ENCODE assay signal across 20 mouse cellular contexts in the genomic region with DNA sequence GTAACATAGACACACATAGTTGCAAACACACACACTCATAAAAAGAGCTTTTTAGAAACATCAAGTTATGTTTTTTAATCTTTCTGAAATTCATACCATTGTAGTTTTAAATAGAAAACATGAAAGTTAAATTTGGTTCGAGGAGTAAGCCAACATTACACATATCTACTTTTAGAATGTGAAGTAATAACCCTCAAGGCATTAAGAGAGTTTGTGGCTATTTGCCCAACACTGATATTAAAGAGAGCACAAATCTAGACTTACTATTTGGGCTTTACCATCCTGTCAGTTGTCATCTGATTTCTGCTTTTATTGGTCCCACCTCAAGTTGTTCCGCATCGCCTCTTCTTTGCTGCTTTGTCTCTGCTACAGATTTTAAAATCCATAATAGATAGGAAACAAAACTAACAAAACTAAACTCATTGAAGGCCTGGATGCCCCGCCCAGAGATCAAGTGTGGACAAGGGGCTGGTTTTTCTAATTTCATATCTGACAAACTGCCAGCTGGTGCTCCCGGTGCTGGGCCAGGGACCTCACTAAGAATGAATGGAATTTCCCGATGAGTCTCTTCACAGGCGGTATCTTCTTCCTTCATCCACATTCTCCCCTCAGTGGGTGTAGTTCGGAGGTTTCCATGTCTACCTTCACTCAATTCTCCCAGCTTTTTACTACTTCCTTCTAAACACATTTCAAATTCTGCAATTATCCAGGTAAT.
DNase-seq lines count a peak whose midpoint lies in the region; ATAC-seq and TF ChIP-seq lines count a peak whose summit lies in the region.
"Had no signal": no experiment of that assay in that cellular context is flagged by ENCODE, and none has a peak within 500 bp of the region (broad histone marks: within the 10 kb centered on the region; RNA-seq: fewer than 3 reads in every experiment).

No protein-coding gene starts in this region.

- H3K27ac ChIP-seq in heart, embryonic 10.5 days = peak overlapping the region; percentile 64
- H3K27ac ChIP-seq in lung, embryonic 14.5 days (ENCODE audit: low read depth) = no peak overlapping the region
- H3K27ac ChIP-seq in heart, postnatal 0 days (ENCODE audit: low read depth) = peak overlapping the region; percentile 64
- H3K27ac ChIP-seq in liver, embryonic 12.5 days = no peak overlapping the region
- H3K27ac ChIP-seq: forebrain, embryonic 12.5 days; hindbrain, embryonic 12.5 days; kidney, embryonic 15.5 days; limb, embryonic 13.5 days; liver, embryonic 14.5 days; midbrain, embryonic 15.5 days had no signal

- no peak overlapping the region for H3K4me2 ChIP-seq in lung, embryonic 14.5 days
- no peak overlapping the region for H3K4me2 ChIP-seq in heart, postnatal 0 days (ENCODE audit: low read depth, low read length)
- H3K4me2 ChIP-seq in liver, embryonic 12.5 days = no peak overlapping the region
- H3K4me2 ChIP-seq: forebrain, embryonic 12.5 days; hindbrain, embryonic 12.5 days; kidney, embryonic 15.5 days; limb, embryonic 13.5 days; midbrain, embryonic 15.5 days had no signal

- no peaks in the 10 kb centered on the region for H3K9me3 ChIP-seq in heart, embryonic 10.5 days
- H3K9me3 ChIP-seq in lung, embryonic 14.5 days (ENCODE audit: low read depth, low read length) = no peaks in the 10 kb centered on the region
- H3K9me3 ChIP-seq in heart, postnatal 0 days (replicated peaks; ENCODE audit: control insufficient read depth, low read length) = no peaks in the 10 kb centered on the region
- H3K9me3 ChIP-seq in liver, embryonic 12.5 days (replicated peaks) = no peaks in the 10 kb centered on the region
- H3K9me3 ChIP-seq: forebrain, embryonic 12.5 days; hindbrain, embryonic 12.5 days; kidney, embryonic 15.5 days; limb, embryonic 13.5 days; midbrain, embryonic 15.5 days had no signal

- intact Hi-C loops in heart, postnatal 36 days (cut with DNase I) = no loop called here

- H3K4me3 ChIP-seq in heart, embryonic 10.5 days = no peak overlapping the region
- H3K4me3 ChIP-seq in lung, embryonic 14.5 days (ENCODE audit: low read depth, low read length) = no peak overlapping the region
- no peak overlapping the region for H3K4me3 ChIP-seq in heart, postnatal 0 days (ENCODE audit: low read depth, low read length)
- no peak overlapping the region for H3K4me3 ChIP-seq in liver, embryonic 12.5 days
- H3K4me3 ChIP-seq: erythroblast, embryonic 14.5 days; forebrain, embryonic 12.5 days; hindbrain, embryonic 12.5 days; kidney, embryonic 15.5 days; limb, embryonic 13.5 days; midbrain, embryonic 15.5 days had no signal

- peaks cover 30% of the 10 kb centered on the region for H3K4me1 ChIP-seq in heart, embryonic 10.5 days
- H3K4me1 ChIP-seq in lung, embryonic 14.5 days (ENCODE audit: insufficient read depth) = peaks cover 8% of the 10 kb centered on the region
- peaks cover 28% of the 10 kb centered on the region; the same call in 1 of the 2 replicates for H3K4me1 ChIP-seq in heart, postnatal 0 days (ENCODE audit: control insufficient read depth, insufficient read depth)
- peaks cover 4% of the 10 kb centered on the region for H3K4me1 ChIP-seq in liver, embryonic 12.5 days
- H3K4me1 ChIP-seq: hindbrain, embryonic 12.5 days; midbrain, embryonic 15.5 days had no signal

- no peak for ATAC-seq in lung, embryonic 14.5 days (ENCODE audit: insufficient read depth)
- ATAC-seq in heart, postnatal 0 days (ENCODE audit: insufficient read depth, low read depth) = 0 out of 2 replicates have a peak, but pooled peaks have one; percentile 42
- ATAC-seq in cerebellum, adult (ENCODE audit: insufficient number of reproducible peaks, low FRiP score, low TSS enrichment) = no peak
- no peak for ATAC-seq in liver, embryonic 12.5 days
- ATAC-seq: midbrain, embryonic 15.5 days had no signal

- H3K36me3 ChIP-seq in heart, embryonic 10.5 days = no peaks in the 10 kb centered on the region
- no peaks in the 10 kb centered on the region for H3K36me3 ChIP-seq in lung, embryonic 14.5 days (ENCODE audit: insufficient read depth)
- H3K36me3 ChIP-seq in heart, postnatal 0 days (replicated peaks; ENCODE audit: control insufficient read depth, insufficient read depth, low read length) = no peaks in the 10 kb centered on the region
- no peaks in the 10 kb centered on the region for H3K36me3 ChIP-seq in liver, embryonic 12.5 days
- H3K36me3 ChIP-seq: forebrain, embryonic 12.5 days; hindbrain, embryonic 12.5 days; kidney, embryonic 15.5 days; limb, embryonic 13.5 days; midbrain, embryonic 15.5 days had no signal

- 37% methylated on average over 8 of the region's 8 CpGs for WGBS in heart, embryonic 10.5 days
- 45% methylated on average over 8 of the region's 8 CpGs for WGBS in lung, embryonic 14.5 days
- 17% methylated on average over 8 of the region's 8 CpGs for WGBS in heart, postnatal 0 days
- 55% methylated on average over 8 of the region's 8 CpGs for WGBS in liver, embryonic 12.5 days (ENCODE audit: insufficient replicate concordance)

- no peak for TF ChIP-seq CTCF in lung, embryonic 14.5 days (IDR thresholded peaks at IDR 0.05; ENCODE audit: low read depth)
- no peak for TF ChIP-seq CTCF in heart, postnatal 0 days (IDR thresholded peaks at IDR 0.05; ENCODE audit: low read depth)

- H3K27me3 ChIP-seq in heart, embryonic 10.5 days (ENCODE audit: insufficient read depth, poor library complexity, severe bottlenecking) = no peaks in the 10 kb centered on the region
- H3K27me3 ChIP-seq in lung, embryonic 14.5 days (ENCODE audit: insufficient read depth, low read length) = no peaks in the 10 kb centered on the region
- no peaks in the 10 kb centered on the region for H3K27me3 ChIP-seq in heart, postnatal 0 days (ENCODE audit: control insufficient read depth, insufficient read depth, low read length)
- H3K27me3 ChIP-seq in liver, embryonic 12.5 days (replicated peaks) = no peaks in the 10 kb centered on the region
- H3K27me3 ChIP-seq: forebrain, embryonic 12.5 days; hindbrain, embryonic 12.5 days; kidney, embryonic 15.5 days; limb, embryonic 13.5 days; midbrain, embryonic 15.5 days had no signal

- no peak for TF ChIP-seq EP300 in heart, postnatal 0 days (IDR thresholded peaks at IDR 0.05; ENCODE audit: low read depth)

- DNase-seq in heart, embryonic 10.5 days (ENCODE audit: low spot score) = peak; percentile 80
- no peak for DNase-seq in heart, postnatal 36 days
- peak; percentile 31 for DNase-seq in lung, embryonic 14.5 days
- no peak for DNase-seq in lung, postnatal 25 days (ENCODE audit: low spot score)
- DNase-seq in NIH3T3 (ENCODE audit: low read depth) = peak; percentile 51
- DNase-seq in heart, postnatal 0 days (ENCODE audit: low spot score) = peak; percentile 78
- DNase-seq: adrenal gland, postnatal 14 days; cerebellum, adult 9-10 months; kidney, adult 11 months; kidney, postnatal 36 days; thymus, postnatal 14 days had no signal

- H3K9ac ChIP-seq in lung, embryonic 14.5 days = no peak overlapping the region
- H3K9ac ChIP-seq in heart, postnatal 0 days (replicated peaks; ENCODE audit: low read depth, low read length) = 0 out of 2 replicates have a peak overlapping the region, but pooled peaks have one; percentile 11
- H3K9ac ChIP-seq in liver, embryonic 12.5 days = no peak overlapping the region
- H3K9ac ChIP-seq: forebrain, embryonic 12.5 days; hindbrain, embryonic 12.5 days; kidney, embryonic 15.5 days; limb, embryonic 13.5 days; liver, embryonic 14.5 days; midbrain, embryonic 15.5 days had no signal

Comparison
In these comparisons a context has a peak if more than half of its experiments do, and no peak if none do; other contexts are left out.
1. DNase-seq: peak in heart, embryonic 10.5 days (single experiment), lung, embryonic 14.5 days (single experiment), NIH3T3 (single experiment) and heart, postnatal 0 days (single experiment); none in heart, postnatal 36 days (0 of 2) and lung, postnatal 25 days (single experiment).
2. H3K27ac ChIP-seq: peak in heart, embryonic 10.5 days (single experiment) and heart, postnatal 0 days (single experiment); none in lung, embryonic 14.5 days (single experiment) and liver, embryonic 12.5 days (single experiment).